Mouse (Mus musculus): ENCODE data around the gene Cask. TPM values are rescaled to one million over a fixed set of nuclear protein-coding genes. Genes with fewer than 3 reads are reported as not detected.
A peak's percentile ranks its signal among the peaks of the same experiment; 100 is the strongest.

Cask gene
- polyA plus RNA-seq, 1 experiment = 9.2 TPM

DNA sequence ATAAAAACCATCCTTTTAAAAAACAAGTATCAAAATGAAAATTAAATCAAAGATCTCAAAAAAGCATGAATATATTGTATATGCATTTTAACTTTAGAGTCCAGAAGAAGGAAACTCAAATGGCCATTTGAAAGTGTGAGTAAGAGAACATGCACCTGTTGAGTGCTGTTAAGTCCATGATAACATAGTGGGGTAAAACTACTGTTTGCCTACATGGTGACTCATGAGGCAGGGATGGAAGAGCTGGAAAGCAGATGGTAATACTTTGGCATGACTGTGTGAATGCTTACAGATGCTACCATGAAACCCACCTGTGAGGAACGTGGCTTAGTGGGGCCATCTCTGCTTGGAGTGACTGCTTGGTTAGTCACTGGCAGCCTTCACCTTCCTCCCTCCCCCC, 132.9 kb downstream of the Cask start:
- WGBS = 10% methylated on average over 1 of the region's 1 CpGs

GRCm38 (mm10) chrX:13716796-13717569, 134.2 kb downstream of the Cask start:
- Histone ChIP-seq H3K27me3 (ENCODE audit: control insufficient read depth, insufficient read depth, low read length) (no peaks in the 10 kb centered on the region), H3K4me3 (ENCODE audit: low read depth, low read length) (no peak overlapping the region), H3K27ac (ENCODE audit: insufficient read depth, low read depth, low read length) (peak overlapping the region; percentile 93), H3K4me1 (ENCODE audit: control insufficient read depth, insufficient read depth, insufficient read length, low read length) (peaks cover 12% of the 10 kb centered on the region; the same call in 1 of the 2 replicates), H3K36me3 (ENCODE audit: control insufficient read depth, insufficient read depth, low read length) (no peaks in the 10 kb centered on the region)
- WGBS = 30% methylated on average over 4 of the region's 4 CpGs
- TF ChIP-seq CTCF (IDR thresholded peaks at IDR 0.05; ENCODE audit: extremely low read depth, insufficient read length, insufficient replicate concordance, low read depth, low read length) (no peak), POLR2A (IDR thresholded peaks at IDR 0.05; ENCODE audit: low read depth, low read length) (no peak)

More for the DNA sequence above, 132.9 kb downstream of the Cask start:
- Histone ChIP-seq H3K27ac (ENCODE audit: insufficient read depth, low read depth, low read length) (no peak overlapping the region), H3K36me3 (ENCODE audit: control insufficient read depth, insufficient read depth, low read length) (no peaks in the 10 kb centered on the region), H3K27me3 (ENCODE audit: control insufficient read depth, insufficient read depth, low read length) (no peaks in the 10 kb centered on the region), H3K4me3 (ENCODE audit: low read depth, low read length) (no peak overlapping the region), H3K4me1 (ENCODE audit: control insufficient read depth, insufficient read depth, insufficient read length, low read length) (peaks cover 12% of the 10 kb centered on the region; the same call in 1 of the 2 replicates)
- TF ChIP-seq POLR2A (IDR thresholded peaks at IDR 0.05; ENCODE audit: low read depth, low read length) = no peak
- TF ChIP-seq CTCF (IDR thresholded peaks at IDR 0.05; ENCODE audit: extremely low read depth, insufficient read length, insufficient replicate concordance, low read depth, low read length) = no peak

DNA sequence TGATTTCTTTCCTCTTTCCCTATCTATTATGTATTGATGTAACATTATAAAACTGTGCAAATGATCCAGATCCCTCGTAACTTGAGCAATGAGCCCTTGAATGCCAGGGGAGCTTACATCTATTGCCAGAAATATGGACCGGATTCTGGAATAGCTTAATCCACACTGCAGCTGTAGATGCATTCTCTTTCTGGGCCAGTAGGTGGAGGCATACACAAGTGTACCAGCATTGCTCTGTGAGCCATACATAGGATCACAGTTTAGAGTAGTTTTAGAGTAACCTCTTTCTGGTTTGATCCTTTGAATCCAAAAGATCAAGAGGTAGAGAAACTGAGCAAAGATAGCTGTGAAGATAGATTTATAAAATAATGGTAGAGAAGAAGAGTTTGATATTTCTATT, 141.0 kb downstream of the Cask start:
- H3K27me3 ChIP-seq (ENCODE audit: control insufficient read depth, insufficient read depth, low read length) = no peaks in the 10 kb centered on the region
- WGBS = 31% methylated on average over 2 of the region's 2 CpGs
- TF ChIP-seq POLR2A (IDR thresholded peaks at IDR 0.05; ENCODE audit: low read depth, low read length) = no peak
- TF ChIP-seq CTCF (IDR thresholded peaks at IDR 0.05; ENCODE audit: extremely low read depth, insufficient read length, insufficient replicate concordance, low read depth, low read length) = no peak

GRCm38 (mm10) chrX:13705051-13705450, 146.1 kb downstream of the Cask start:
- TF ChIP-seq CTCF (IDR thresholded peaks at IDR 0.05; ENCODE audit: extremely low read depth, insufficient read length, insufficient replicate concordance, low read depth, low read length) = no peak
- TF ChIP-seq POLR2A (IDR thresholded peaks at IDR 0.05; ENCODE audit: low read depth, low read length) = no peak
- WGBS = 33% methylated on average over 2 of the region's 2 CpGs
- Histone ChIP-seq H3K4me3 (ENCODE audit: low read depth, low read length) (no peak overlapping the region), H3K36me3 (ENCODE audit: control insufficient read depth, insufficient read depth, low read length) (no peaks in the 10 kb centered on the region), H3K27ac (ENCODE audit: insufficient read depth, low read depth, low read length) (no peak overlapping the region), H3K27me3 (ENCODE audit: control insufficient read depth, insufficient read depth, low read length) (no peaks in the 10 kb centered on the region), H3K4me1 (ENCODE audit: control insufficient read depth, insufficient read depth, insufficient read length, low read length) (no peaks in the 10 kb centered on the region)

More for the DNA sequence above, 141.0 kb downstream of the Cask start:
- Histone ChIP-seq H3K36me3 (ENCODE audit: control insufficient read depth, insufficient read depth, low read length) (no peaks in the 10 kb centered on the region), H3K4me1 (ENCODE audit: control insufficient read depth, insufficient read depth, insufficient read length, low read length) (no peaks in the 10 kb centered on the region), H3K27ac (ENCODE audit: insufficient read depth, low read depth, low read length) (no peak overlapping the region), H3K4me3 (ENCODE audit: low read depth, low read length) (no peak overlapping the region)

DNA sequence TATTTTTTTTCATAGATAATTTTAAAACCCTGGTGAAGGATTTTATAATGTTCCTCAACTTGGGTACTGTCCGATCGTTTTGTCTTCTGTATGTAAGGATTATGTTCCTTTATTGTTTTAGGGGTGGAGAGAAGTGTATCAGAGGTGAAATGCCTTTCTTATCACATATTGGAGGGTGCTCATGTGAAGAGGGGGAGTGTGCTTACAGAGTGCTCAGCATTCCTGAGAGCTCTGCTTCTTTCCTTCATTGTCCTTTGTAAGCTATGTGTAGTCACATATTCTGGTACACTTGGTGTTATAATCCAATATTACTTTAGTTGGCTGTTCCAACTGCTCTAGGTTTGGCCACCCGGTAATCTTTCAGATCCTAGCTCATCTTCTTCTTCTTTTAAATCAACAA, 150.5 kb downstream of the Cask start:
- WGBS = 71% methylated on average over 3 of the region's 3 CpGs

GRCm38 (mm10) chrX:13691865-13692264, 159.3 kb downstream of the Cask start:
- TF ChIP-seq CTCF (IDR thresholded peaks at IDR 0.05; ENCODE audit: extremely low read depth, insufficient read length, insufficient replicate concordance, low read depth, low read length) (no peak), POLR2A (IDR thresholded peaks at IDR 0.05; ENCODE audit: low read depth, low read length) (no peak)
- no peaks in the 10 kb centered on the region for H3K27me3 ChIP-seq (ENCODE audit: control insufficient read depth, insufficient read depth, low read length)
- H3K4me1 ChIP-seq (ENCODE audit: control insufficient read depth, insufficient read depth, insufficient read length, low read length) = no peaks in the 10 kb centered on the region
- H3K27ac ChIP-seq (ENCODE audit: insufficient read depth, low read depth, low read length) = no peak overlapping the region
- no peak overlapping the region for H3K4me3 ChIP-seq (ENCODE audit: low read depth, low read length)
- no peaks in the 10 kb centered on the region for H3K36me3 ChIP-seq (ENCODE audit: control insufficient read depth, insufficient read depth, low read length)
- WGBS = 70% methylated on average over 4 of the region's 4 CpGs

More for the DNA sequence above, 150.5 kb downstream of the Cask start:
- H3K36me3 ChIP-seq (ENCODE audit: control insufficient read depth, insufficient read depth, low read length) = no peaks in the 10 kb centered on the region
- H3K4me1 ChIP-seq (ENCODE audit: control insufficient read depth, insufficient read depth, insufficient read length, low read length) = no peaks in the 10 kb centered on the region
- TF ChIP-seq POLR2A (IDR thresholded peaks at IDR 0.05; ENCODE audit: low read depth, low read length) = no peak
- no peak for TF ChIP-seq CTCF (IDR thresholded peaks at IDR 0.05; ENCODE audit: extremely low read depth, insufficient read length, insufficient replicate concordance, low read depth, low read length)
- H3K27me3 ChIP-seq (ENCODE audit: control insufficient read depth, insufficient read depth, low read length) = no peaks in the 10 kb centered on the region
- no peak overlapping the region for H3K27ac ChIP-seq (ENCODE audit: insufficient read depth, low read depth, low read length)
- no peak overlapping the region for H3K4me3 ChIP-seq (ENCODE audit: low read depth, low read length)

GRCm38 (mm10) chrX:13688356-13688755, 162.8 kb downstream of the Cask start:
- no peak overlapping the region for H3K4me3 ChIP-seq (ENCODE audit: low read depth, low read length)
- no peak overlapping the region for H3K27ac ChIP-seq (ENCODE audit: insufficient read depth, low read depth, low read length)
- 80% methylated on average over 2 of the region's 2 CpGs for WGBS
- H3K4me1 ChIP-seq (ENCODE audit: control insufficient read depth, insufficient read depth, insufficient read length, low read length) = no peaks in the 10 kb centered on the region
- no peaks in the 10 kb centered on the region for H3K36me3 ChIP-seq (ENCODE audit: control insufficient read depth, insufficient read depth, low read length)
- H3K27me3 ChIP-seq (ENCODE audit: control insufficient read depth, insufficient read depth, low read length) = no peaks in the 10 kb centered on the region
- TF ChIP-seq POLR2A (IDR thresholded peaks at IDR 0.05; ENCODE audit: low read depth, low read length) (no peak), CTCF (IDR thresholded peaks at IDR 0.05; ENCODE audit: extremely low read depth, insufficient read length, insufficient replicate concordance, low read depth, low read length) (no peak)
